Mouse (Mus musculus) megakaryocyte-erythroid progenitor cell, adult 5-6 weeks (primary cell): ENCODE data around the gene B9d2. TPM values are rescaled to one million over a fixed set of nuclear protein-coding genes. Genes with fewer than 3 reads are reported as not detected.

ENCODE experiments used
- ATAC-seq: replicated peaks from 2 replicates; pipeline ENCODE4 v1.8.0; 2016; ENCODE audit warnings: mild to moderate bottlenecking, inconsistent platforms; ENCODE audit not compliant: severe bottlenecking, poor library complexity, low FRiP score, low TSS enrichment
- total RNA-seq, 2 experiments: library from RNA; stranded (forward) in 1 of 2; stranded (reverse) in 1 of 2; fragments of 200-1000, 215-1000 nt in 1 of 2; fragments of >200 nt in 1 of 2; fragmentation: Nextera tagmentation in 1 of 2; gene quantifications; 2 replicates each; pipeline ENCODE4 v1.2.3; 2014 to 2017

The B9d2 gene
- total RNA-seq (2014; fragmentation: Nextera tagmentation) (34.6 and 35.2 TPM in 2 replicates), total RNA-seq (2017) (42.8 and 45.5 TPM in 2 replicates)

GRCm38 (mm10) chr7:25680514-25681258 is at the start of gene B9d2:
TSS of gene B9d2 (plus strand) at chr7:25680780.
- ATAC-seq, result peak; percentile 86

- no peak for ATAC-seq
Observed at GRCm38 (mm10) chr7:25632679-25633078, 47.9 kb upstream of the B9d2 start.

GRCm38 (mm10) chr7:25636373-25636772 is 44.2 kb upstream of the B9d2 start:
- 0 out of 2 replicates have a peak, but pooled peaks have one; percentile 25 for ATAC-seq

- ATAC-seq, result no peak
Observed at GRCm38 (mm10) chr7:25637099-25637498, 43.5 kb upstream of the B9d2 start.

- ATAC-seq, result no peak
Observed at GRCm38 (mm10) chr7:25639754-25640153, 40.8 kb upstream of the B9d2 start.

- ATAC-seq, result no peak
Observed at GRCm38 (mm10) chr7:25644136-25644535, 36.4 kb upstream of the B9d2 start.

- ATAC-seq, result no peak
Observed at GRCm38 (mm10) chr7:25644631-25645030, 35.9 kb upstream of the B9d2 start.

GRCm38 (mm10) chr7:25645074-25645473 is 35.5 kb upstream of the B9d2 start:
- no peak for ATAC-seq

GRCm38 (mm10) chr7:25647574-25648123 is 32.9 kb upstream of the B9d2 start:
- peak; percentile 46; the same call in 1 of the 2 replicates for ATAC-seq

GRCm38 (mm10) chr7:25649839-25650238 is 30.7 kb upstream of the B9d2 start:
- peak; percentile 49 for ATAC-seq

GRCm38 (mm10) chr7:25651281-25651680 is 29.3 kb upstream of the B9d2 start:
- ATAC-seq, result peak; percentile 48

- ATAC-seq, result no peak
Observed at GRCm38 (mm10) chr7:25652244-25652759, 28.3 kb upstream of the B9d2 start.

- ATAC-seq, result no peak
Observed at GRCm38 (mm10) chr7:25655601-25656428, 24.8 kb upstream of the B9d2 start.

GRCm38 (mm10) chr7:25657785-25658184 is 22.8 kb upstream of the B9d2 start:
- ATAC-seq, result no peak

GRCm38 (mm10) chr7:25658657-25659472 is 21.7 kb upstream of the B9d2 start, which contains the start of the genes Bckdha and Exosc5:
TSS of gene Bckdha (minus strand) at chr7:25658981.
TSS of gene Exosc5 (plus strand) at chr7:25659164.
- ATAC-seq, result peak; percentile 93

- ATAC-seq, result no peak
Observed at GRCm38 (mm10) chr7:25666381-25666780, 14.2 kb upstream of the B9d2 start.

GRCm38 (mm10) chr7:25669158-25669557 is 11.4 kb upstream of the B9d2 start:
- no peak for ATAC-seq

GRCm38 (mm10) chr7:25669631-25670030 is 10.9 kb upstream of the B9d2 start:
- no peak for ATAC-seq

- no peak for ATAC-seq
Observed at GRCm38 (mm10) chr7:25670096-25670495, 10.5 kb upstream of the B9d2 start.
